Mouse (Mus musculus) left cerebral cortex, postnatal 36 days (tissue): ENCODE results near the gene Olfr916. TPM values are rescaled to one million over a fixed set of nuclear protein-coding genes. Genes with fewer than 3 reads are reported as not detected.

Experiments used
- DNase-seq, 2 experiments: peaks; one replicate each; pipeline ENCODE4 v3.0.0; 2021 to 2022; ENCODE audit warnings: low spot score in 2 of 2, mixed read lengths in 1 of 2
- intact Hi-C: fragments of 180-260 bp; cut with DNase I; formaldehyde crosslinking; loops from one replicate; pipeline ENCODE4 v1.15.1; 2025
- total RNA-seq, 2 experiments: library from RNA; stranded (reverse); gene quantifications; 2 replicates each; pipeline ENCODE4 v1.2.3; 2021

Olfr916 gene
- total RNA-seq, result not detected

- intact Hi-C loops, result no loop called here
- DNase-seq, result no peak
Measured at GRCm38 (mm10) chr9:38659775-38660174, at the start of gene Olfr916. Olfr916 (minus strand) TSS chr9:38659875.

GRCm38 (mm10) chr9:38674501-38674900, 14.8 kb upstream of the Olfr916 start, which contains the start of gene Olfr918:
Olfr918 (minus strand) TSS chr9:38674601.
- DNase-seq, result no peak
- intact Hi-C loops, result no loop called here

GRCm38 (mm10) chr9:38672887-38673286, 13.2 kb upstream of the Olfr916 start:
- no peak for DNase-seq
- intact Hi-C loops, result no loop called here

- no peak for DNase-seq
- intact Hi-C loops, result no loop called here
Measured at GRCm38 (mm10) chr9:38665742-38666141, 6.1 kb upstream of the Olfr916 start, which contains the start of gene Olfr917. Olfr917 (minus strand) TSS chr9:38665842.

- intact Hi-C loops, result no loop called here
- DNase-seq, result no peak
Measured at GRCm38 (mm10) chr9:38632406-38632805, 27.3 kb downstream of the Olfr916 start.

Other genes with a start within 250 kb of the Olfr916 start
- not detected for gene Olfr901, start 230.4 kb downstream of the Olfr916 start, total RNA-seq
- not detected for gene Olfr902, start 212.2 kb downstream of the Olfr916 start, total RNA-seq
- gene Olfr904, start 196.7 kb downstream of the Olfr916 start, total RNA-seq, result not detected
- not detected for gene Olfr905, start 188.8 kb downstream of the Olfr916 start, total RNA-seq
- not detected for gene Olfr906, start 172.8 kb downstream of the Olfr916 start, total RNA-seq
- gene Olfr907, start 164.1 kb downstream of the Olfr916 start, total RNA-seq, result not detected
- not detected for gene Olfr911-ps1, start 138.3 kb downstream of the Olfr916 start, total RNA-seq
- not detected for gene Olfr910, start 122.0 kb downstream of the Olfr916 start, total RNA-seq
- not detected for gene Olfr912, start 79.7 kb downstream of the Olfr916 start, total RNA-seq
- not detected for gene Olfr913, start 67.1 kb downstream of the Olfr916 start, total RNA-seq
- gene Olfr914, start 54.8 kb downstream of the Olfr916 start, total RNA-seq, result not detected
- gene Olfr917, start 6.0 kb upstream of the Olfr916 start, total RNA-seq, result not detected
- gene Olfr918, start 14.7 kb upstream of the Olfr916 start, total RNA-seq, result not detected
- gene Olfr919, start 43.8 kb upstream of the Olfr916 start, total RNA-seq, result not detected
- gene Vwa5a, start 58.4 kb upstream of the Olfr916 start, total RNA-seq, result 1 to 10 TPM; 7.9 to 8.0 TPM
- gene Olfr920, start 92.4 kb upstream of the Olfr916 start, total RNA-seq, result under 1 TPM in 1 of 2 experiments, not detected in 1; 0.11 TPM
- gene Olfr921, start 113.2 kb upstream of the Olfr916 start, total RNA-seq, result not detected
- not detected for gene Olfr922, start 154.7 kb upstream of the Olfr916 start, total RNA-seq
- not detected for gene Olfr923, start 166.7 kb upstream of the Olfr916 start, total RNA-seq
- not detected for gene Olfr924, start 184.6 kb upstream of the Olfr916 start, total RNA-seq
- not detected for gene Olfr26, start 195.2 kb upstream of the Olfr916 start, total RNA-seq
- gene Olfr926, start 217.3 kb upstream of the Olfr916 start, total RNA-seq, result not detected